Mouse (Mus musculus) ES-E14 (cell line): ENCODE results near the gene Psmb3. TPM values are rescaled to one million over a fixed set of nuclear protein-coding genes. Genes with fewer than 3 reads are reported as not detected.
A peak's percentile ranks its signal among the peaks of the same experiment; 100 is the strongest.

ENCODE experiments used
- DNase-seq: peaks from one replicate; pipeline ENCODE4 v3.0.0-alpha.2; 2013; ENCODE audit warnings: low read depth, low spot score
- H3K27ac ChIP-seq: 2 replicates; pipeline ENCODE4 v1.5.1; 2012; ENCODE audit warnings: low read depth, mild to moderate bottlenecking, low read length, moderate library complexity, mixed read lengths; ENCODE audit not compliant: poor library complexity, insufficient read depth, severe bottlenecking
- H3K36me3 ChIP-seq: 2 replicates; pipeline ENCODE4 v1.6.1; 2012; ENCODE audit warnings: mild to moderate bottlenecking, low read length, moderate library complexity, mixed read lengths; ENCODE audit not compliant: control insufficient read depth, poor library complexity, insufficient read depth, severe bottlenecking
- H3K4me1 ChIP-seq, 2 experiments: fragments of 150-350 bp in 1 of 2; sonication (generic) in 1 of 2; 2 replicates each; pipeline ENCODE4 v1.6.1; 2012; ENCODE audit warnings: low read length in 2 of 2, mild to moderate bottlenecking in 1 of 2, mixed read lengths in 1 of 2; ENCODE audit not compliant: control insufficient read depth in 2 of 2, insufficient read depth in 2 of 2, poor library complexity in 1 of 2
- H3K4me3 ChIP-seq, 2 experiments: fragments of 150-350 bp in 1 of 2; sonication (generic) in 1 of 2; 2 replicates each; pipeline ENCODE4 v1.5.1; 2012; ENCODE audit warnings: low read length in 2 of 2, low read depth in 1 of 2, mild to moderate bottlenecking in 1 of 2, mixed read lengths in 1 of 2; ENCODE audit not compliant: insufficient read depth in 1 of 2, poor library complexity in 1 of 2, severe bottlenecking in 1 of 2
- H3K9ac ChIP-seq: 2 replicates; pipeline ENCODE4 v1.6.1; 2012; ENCODE audit warnings: low read depth, mild to moderate bottlenecking, low read length, mixed read lengths; ENCODE audit not compliant: poor library complexity, insufficient read depth, severe bottlenecking
- H3K9me3 ChIP-seq: fragments of 150-350 bp; sonication (generic); 2 replicates; pipeline ENCODE4 v1.6.1; 2012; ENCODE audit warnings: low read depth, mild to moderate bottlenecking, low read length; ENCODE audit not compliant: control insufficient read depth, insufficient read depth
- CHD2 ChIP-seq: IDR thresholded peaks from 2 replicates; pipeline ENCODE4 v1.6.1; 2014; ENCODE audit warnings: mild to moderate bottlenecking, low read depth, low read length, inconsistent platforms
- HCFC1 ChIP-seq: IDR thresholded peaks from 2 replicates; pipeline ENCODE4 v1.6.1; 2012; ENCODE audit warnings: low read length, inconsistent platforms, borderline replicate concordance; ENCODE audit not compliant: insufficient read depth
- MAFK ChIP-seq: IDR thresholded peaks from 2 replicates; pipeline ENCODE4 v1.6.1; 2014; ENCODE audit warnings: mild to moderate bottlenecking, low read depth, low read length, inconsistent platforms; ENCODE audit not compliant: insufficient read depth
- ZC3H11A ChIP-seq: IDR thresholded peaks from 2 replicates; pipeline ENCODE4 v1.6.1; 2012; ENCODE audit warnings: low read depth, mild to moderate bottlenecking, inconsistent platforms, low read length, borderline replicate concordance
- ZNF384 ChIP-seq: IDR thresholded peaks from 2 replicates; pipeline ENCODE4 v1.6.1; 2012; ENCODE audit warnings: low read depth, low read length, inconsistent platforms
- in situ Hi-C, 2 experiments: fragments of 600-800 bp; cut with MboI; formaldehyde crosslinking; loops; one replicate each; pipeline ENCODE4 v1.15.1; 2025; ENCODE audit warnings: low sequenced_read_pairs in 2 of 2, inconsistent platforms in 1 of 2; ENCODE audit not compliant: unreplicated experiment in 2 of 2
- total RNA-seq: library from RNA; depleted of rRNA; stranded (reverse); fragments of 300-350 nt; gene quantifications from 2 replicates; pipeline ENCODE4 v1.2.3, GENCODE M21; 2012

Gene Psmb3
- total RNA-seq, 1 experiment, result 677 TPM

GRCm38 (mm10) chr11:97713896-97714295 lies 10.7 kb downstream of the Psmb3 start:
- Histone ChIP-seq H3K9me3 (no peaks in the 10 kb centered on the region), H3K4me1 (peaks cover 0 to 8% of the 10 kb centered on the region in 2 experiments; a peak in 1 of 4 replicates), H3K4me3 (no peak overlapping the region), H3K9ac (no peak overlapping the region), H3K36me3 (peaks cover 23% of the 10 kb centered on the region), H3K27ac (no peak overlapping the region)
- in situ Hi-C loops, result no loop called here
- TF ChIP-seq ZNF384 (no peak), HCFC1 (no peak), MAFK (no peak), ZC3H11A (no peak), CHD2 (no peak)
- DNase-seq, result no peak

DNA sequence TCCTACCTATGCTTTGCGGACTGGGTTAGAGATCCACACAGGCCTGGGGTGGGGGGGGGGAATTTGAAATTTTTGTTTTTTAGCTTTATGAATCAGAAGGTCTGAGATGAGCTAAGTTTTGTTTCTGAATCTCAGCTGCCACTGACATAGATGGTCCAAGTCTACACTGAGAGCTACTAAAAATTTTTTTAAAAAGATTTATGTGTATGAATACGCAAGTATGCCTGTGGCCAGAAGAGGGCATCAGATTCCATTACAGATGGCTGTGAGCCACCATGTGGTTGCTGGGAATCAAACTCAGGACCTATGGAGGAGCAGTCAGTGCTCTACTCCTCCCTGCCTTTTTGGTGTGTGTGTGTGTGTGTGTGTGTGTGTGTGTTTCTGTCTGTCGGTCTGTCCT lies 11.2 kb downstream of the Psmb3 start:
- no peak for DNase-seq
- in situ Hi-C loops, result no loop called here
- Histone ChIP-seq H3K4me1 (peaks cover 0 to 8% of the 10 kb centered on the region in 2 experiments; a peak in 1 of 4 replicates), H3K4me3 (no peak overlapping the region), H3K27ac (no peak overlapping the region), H3K9me3 (no peaks in the 10 kb centered on the region), H3K36me3 (peaks cover 25% of the 10 kb centered on the region), H3K9ac (no peak overlapping the region)
- TF ChIP-seq MAFK (no peak), ZNF384 (peak; percentile 39; the same call in 1 of the 2 replicates)

DNA sequence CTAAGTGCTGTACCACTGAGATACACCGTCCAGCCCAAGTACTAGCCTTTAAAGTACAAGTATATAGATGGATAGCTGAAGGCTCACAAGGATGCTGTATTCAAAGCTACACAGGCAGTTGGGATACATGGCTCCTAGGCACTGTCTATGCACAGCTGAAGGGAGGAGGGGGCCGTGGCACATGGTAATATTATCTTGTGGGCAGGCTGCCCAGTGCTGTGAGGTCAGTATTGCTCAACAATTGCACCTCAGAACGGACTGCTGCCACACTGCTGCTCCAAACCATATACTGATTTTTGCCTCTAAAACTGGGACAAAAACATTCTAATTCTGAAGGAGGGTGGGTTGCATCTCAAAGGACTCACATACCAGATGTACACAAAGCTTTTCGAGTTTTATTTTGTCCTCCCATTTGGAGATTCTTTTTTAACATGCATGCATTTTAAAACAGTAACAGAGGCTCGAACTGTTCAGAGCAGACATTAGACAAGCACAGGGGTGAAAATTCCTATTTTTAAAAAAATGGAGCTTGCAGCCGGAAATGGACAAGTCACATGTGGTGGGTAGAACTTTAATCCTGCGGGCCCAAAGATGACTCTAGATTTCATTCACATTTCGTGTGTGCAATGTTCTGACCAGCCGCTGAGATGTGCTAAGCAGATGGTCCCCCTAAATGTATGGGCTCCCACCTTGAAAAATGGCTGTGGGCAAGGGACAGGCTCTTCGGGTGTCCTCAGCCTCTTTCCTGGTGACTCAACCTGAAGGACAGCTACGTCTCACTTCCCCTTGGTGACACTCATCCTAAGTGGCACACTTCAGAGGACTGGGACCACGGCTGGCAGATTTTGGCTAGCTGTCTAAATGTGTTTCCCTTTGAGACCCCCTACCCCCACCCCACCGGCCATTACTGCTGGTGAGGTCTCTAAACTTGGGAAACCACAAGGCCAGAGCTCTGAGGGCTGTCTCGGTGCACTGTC lies 11.9 kb downstream of the Psmb3 start:
- in situ Hi-C loops, result no loop called here
- no peaks in the 10 kb centered on the region for H3K9me3 ChIP-seq
- DNase-seq, result no peak

GRCm38 (mm10) chr11:97716021-97716420 lies 12.8 kb downstream of the Psmb3 start:
- no peak for TF ChIP-seq ZNF384
- no peak for TF ChIP-seq MAFK
- TF ChIP-seq CHD2, result no peak
- no peak for TF ChIP-seq HCFC1
- TF ChIP-seq ZC3H11A, result no peak
- H3K9ac ChIP-seq, result no peak overlapping the region
- H3K9me3 ChIP-seq, result no peaks in the 10 kb centered on the region
- peaks cover 0 to 8% of the 10 kb centered on the region in 2 experiments; a peak in 1 of 4 replicates for H3K4me1 ChIP-seq
- peaks cover 39% of the 10 kb centered on the region for H3K36me3 ChIP-seq
- DNase-seq, result no peak
- no peak overlapping the region for H3K27ac ChIP-seq
- in situ Hi-C loops, result no loop called here
- no peak overlapping the region for H3K4me3 ChIP-seq

More for the DNA sequence above, 11.9 kb downstream of the Psmb3 start:
- H3K4me3 ChIP-seq, result no peak overlapping the region
- H3K4me1 ChIP-seq, result peaks cover 0 to 8% of the 10 kb centered on the region in 2 experiments; a peak in 1 of 4 replicates
- H3K27ac ChIP-seq, result no peak overlapping the region
- TF ChIP-seq MAFK (no peak), CHD2 (no peak), HCFC1 (no peak), ZC3H11A (no peak), ZNF384 (no peak)
- H3K36me3 ChIP-seq, result peaks cover 31% of the 10 kb centered on the region
- H3K9ac ChIP-seq, result no peak overlapping the region
